Mouse (Mus musculus) lung, postnatal 10 days (tissue): Measurements from ENCODE around the gene Gm12184.
"Not testable (repeated sequence)": the region's sequence is repeated elsewhere in the genome, so short reads cannot be mapped to it uniquely, and the experiment has no call there.

ENCODE experiments used
- DNase-seq: peaks from one replicate; pipeline ENCODE4 v3.0.0; 2021

The Gm12184 gene

GRCm38 (mm10) chr11:48798984-48799920 is 27.2 kb downstream of the Gm12184 start:
- DNase-seq, result no peak

GRCm38 (mm10) chr11:48798308-48798707 is 28.1 kb downstream of the Gm12184 start:
- no peak for DNase-seq

- DNase-seq, result no peak
These were observed 29.2 kb downstream of the Gm12184 start for GRCm38 (mm10) chr11:48797287-48797686.

GRCm38 (mm10) chr11:48796290-48796689 is 30.2 kb downstream of the Gm12184 start:
- DNase-seq, result no peak

GRCm38 (mm10) chr11:48795221-48795620 is 31.2 kb downstream of the Gm12184 start:
- DNase-seq, result no peak

- DNase-seq, result no peak
These were observed 33.3 kb downstream of the Gm12184 start for GRCm38 (mm10) chr11:48793184-48793583.

GRCm38 (mm10) chr11:48791894-48792293 is 34.6 kb downstream of the Gm12184 start:
- DNase-seq, result not testable (repeated sequence)

GRCm38 (mm10) chr11:48790946-48791345 is 35.5 kb downstream of the Gm12184 start:
- DNase-seq, result no peak

GRCm38 (mm10) chr11:48789973-48790823 is 36.3 kb downstream of the Gm12184 start:
- DNase-seq, result peak; percentile 91

GRCm38 (mm10) chr11:48789215-48789614 is 37.2 kb downstream of the Gm12184 start:
- no peak for DNase-seq

GRCm38 (mm10) chr11:48788311-48789089 is 38.0 kb downstream of the Gm12184 start:
- DNase-seq, result peak; percentile 89

GRCm38 (mm10) chr11:48787455-48788211 is 38.8 kb downstream of the Gm12184 start:
- peak; percentile 75 for DNase-seq

GRCm38 (mm10) chr11:48782243-48782642 is 44.2 kb downstream of the Gm12184 start:
- DNase-seq, result no peak

- DNase-seq, result peak; percentile 68
These were observed 47.0 kb downstream of the Gm12184 start for GRCm38 (mm10) chr11:48779450-48779849.

- DNase-seq, result no peak
These were observed 49.2 kb downstream of the Gm12184 start for GRCm38 (mm10) chr11:48777303-48777702.

GRCm38 (mm10) chr11:48776664-48777063 is 49.8 kb downstream of the Gm12184 start:
- peak; percentile 32 for DNase-seq

- peak; percentile 80 for DNase-seq
These were observed 51.0 kb downstream of the Gm12184 start for GRCm38 (mm10) chr11:48775483-48775882.
